Mouse (Mus musculus): ENCODE data around the gene Etfb. TPM values are rescaled to one million over a fixed set of nuclear protein-coding genes. Genes with fewer than 3 reads are reported as not detected.

Etfb gene
- total and polyA plus RNA-seq, 3 experiments = 147 to 201 (median 201) TPM

DNA sequence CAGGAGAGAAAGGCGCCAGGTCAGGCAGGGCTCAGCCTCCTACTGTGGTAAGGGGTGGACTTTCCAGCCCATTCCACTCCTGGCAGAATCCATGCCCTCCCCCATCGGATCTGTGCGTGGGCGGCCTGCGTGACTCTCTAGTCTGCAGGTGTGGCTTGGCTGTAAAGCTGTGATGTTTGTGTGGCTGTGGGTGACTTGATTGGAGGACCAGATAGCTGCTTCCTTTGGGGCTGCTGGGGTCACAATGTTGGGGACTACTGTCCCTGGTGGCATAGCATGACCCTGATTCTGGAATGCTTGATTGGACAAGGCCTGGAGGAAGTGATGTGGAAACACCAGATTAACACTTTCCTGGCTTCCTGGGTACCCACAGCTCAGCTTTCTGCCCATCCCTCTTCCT lies 44.8 kb downstream of the Etfb start:
- H3K9me3 ChIP-seq (replicated peaks; ENCODE audit: low read length) = peaks cover 2% of the 10 kb centered on the region
- no peak for DNase-seq (ENCODE audit: extremely low read depth)
- no peaks in the 10 kb centered on the region for H3K36me3 ChIP-seq (replicated peaks in 1 of 2; ENCODE audit: control insufficient read depth in 1 of 2, insufficient read depth in 1 of 2, low read length in 1 of 2)
- H3K4me1 ChIP-seq (ENCODE audit: control insufficient read depth in 1 of 2, insufficient read depth in 2 of 2) = peaks cover 0 to 9% of the 10 kb centered on the region in 2 experiments; a peak in 1 of 4 replicates
- dilution Hi-C loops (cut with MboI; ENCODE audit: extremely low pct_ligation_motif_present, extremely low pct_unique_long_range_greater_than_20kb, low sequenced_read_pairs) (no loop called here), in situ Hi-C loops (cut with MboI; ENCODE audit: low pct_ligation_motif_present, low pct_unique_long_range_greater_than_20kb, low sequenced_read_pairs) (loop anchor here (25.0 kb wide), 1 partner anchor 299 kb away; the partner anchor contains the start of genes Klk10, Klk8 and Klk9)
- no peaks in the 10 kb centered on the region for H3K79me2 ChIP-seq (replicated peaks; ENCODE audit: control insufficient read depth, extremely low read depth, insufficient read depth, poor library complexity, severe bottlenecking)
- H3K4me3 ChIP-seq (replicated peaks in 1 of 3; ENCODE audit: low read depth in 2 of 3, low read length in 2 of 3, poor library complexity in 1 of 3) = no peak overlapping the region
- H3K27ac ChIP-seq (ENCODE audit: insufficient read depth, low read depth) = no peak overlapping the region
- no peak overlapping the region for H3K9ac ChIP-seq (ENCODE audit: insufficient read depth, low read depth)
- no peak for TF ChIP-seq USF1 (IDR thresholded peaks at IDR 0.05; ENCODE audit: low read depth, low read length)
- TF ChIP-seq IRF4 (IDR thresholded peaks at IDR 0.05; ENCODE audit: low read depth, low read length) = no peak
- no peak for TF ChIP-seq CHD1 (IDR thresholded peaks at IDR 0.05; ENCODE audit: low read depth, low read length)
- no peak for TF ChIP-seq NELFE (IDR thresholded peaks at IDR 0.05; ENCODE audit: low read depth, low read length)
- TF ChIP-seq SMC3 (IDR thresholded peaks at IDR 0.05; ENCODE audit: low read depth, low read length) = no peak
- no peak for TF ChIP-seq TCF12 (IDR thresholded peaks at IDR 0.05; ENCODE audit: low read depth, low read length)
- no peak for TF ChIP-seq SIN3A (IDR thresholded peaks at IDR 0.05; ENCODE audit: low read length)
- no peak for TF ChIP-seq RCOR1 (conservative IDR thresholded peaks at IDR 0.05; ENCODE audit: low read depth, low read length)
- TF ChIP-seq HCFC1 (IDR thresholded peaks at IDR 0.05; ENCODE audit: low read depth, low read length) = no peak
- no peak for TF ChIP-seq POLR2AphosphoS2 (IDR thresholded peaks at IDR 0.05; ENCODE audit: low read depth, low read length)
- TF ChIP-seq MEF2A (IDR thresholded peaks at IDR 0.05; ENCODE audit: borderline replicate concordance, low read depth, low read length) = no peak
- no peak for TF ChIP-seq PAX5 (IDR thresholded peaks at IDR 0.05; ENCODE audit: low read length)
- TF ChIP-seq CTCF (conservative IDR thresholded peaks at IDR 0.05 in 1 of 2, IDR thresholded peaks at IDR 0.05 in 1 of 2; ENCODE audit: low read depth in 2 of 2, low read length in 2 of 2) = no peak
- TF ChIP-seq MAZ (IDR thresholded peaks at IDR 0.05; ENCODE audit: low read depth, low read length) = no peak
- no peak for TF ChIP-seq GABPA (IDR thresholded peaks at IDR 0.05; ENCODE audit: insufficient replicate concordance, low read depth, low read length)
- TF ChIP-seq KAT2A (IDR thresholded peaks at IDR 0.05; ENCODE audit: insufficient replicate concordance, low read length) = no peak
- TF ChIP-seq BHLHE40 (IDR thresholded peaks at IDR 0.05; ENCODE audit: low read depth, low read length) = no peak
- no peak for TF ChIP-seq EP300 (IDR thresholded peaks at IDR 0.05; ENCODE audit: low read length)
- no peak for TF ChIP-seq E2F4 (IDR thresholded peaks at IDR 0.05; ENCODE audit: insufficient replicate concordance, low read depth, low read length)
- no peak for TF ChIP-seq POLR2A (IDR thresholded peaks at IDR 0.05; ENCODE audit: low read depth, low read length)
- no peak overlapping the region for H3K4me2 ChIP-seq (ENCODE audit: insufficient read depth, low read depth, poor library complexity, severe bottlenecking)
- H3K27me3 ChIP-seq (replicated peaks) = peaks cover 74% of the 10 kb centered on the region

DNA sequence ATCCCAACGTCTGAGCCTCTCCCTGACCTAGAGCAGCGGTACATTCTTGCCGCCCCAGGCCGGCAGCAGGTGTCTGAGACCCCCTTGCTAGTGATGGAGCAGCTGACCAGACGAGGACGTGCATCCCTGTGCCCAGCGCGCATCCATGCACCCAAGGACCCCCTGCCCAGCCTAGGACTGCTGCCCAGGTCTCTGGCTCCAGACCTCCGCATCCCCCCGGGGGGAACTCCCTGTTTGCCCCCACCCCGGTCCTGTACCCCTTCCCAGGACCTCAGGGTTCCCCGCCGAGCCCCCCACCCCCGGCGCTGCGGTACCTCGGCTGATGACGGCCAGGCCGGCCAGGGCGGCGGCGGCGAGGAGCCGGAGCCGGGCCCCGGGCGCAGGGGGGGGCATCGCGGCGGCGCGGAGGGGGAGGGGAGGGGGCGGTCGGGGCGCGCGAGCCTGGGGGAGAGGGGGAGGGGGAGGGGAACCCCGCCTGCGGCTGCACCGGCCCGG lies 45.8 kb downstream of the Etfb start, which contains the start of gene Iglon5:
TSS of gene Iglon5 (minus strand) at position 445 of the 495 bp plus-strand sequence.
- Histone ChIP-seq H3K4me2 (ENCODE audit: insufficient read depth, low read depth, poor library complexity, severe bottlenecking) (peak within 1 kb of the TSS; percentile 51), H3K27ac (ENCODE audit: insufficient read depth, low read depth) (no peak within 1 kb of the TSS), H3K27me3 (replicated peaks) (peaks cover 78% of the 10 kb centered on the region), H3K4me1 (ENCODE audit: control insufficient read depth in 1 of 2, insufficient read depth in 2 of 2) (peaks cover 0 to 9% of the 10 kb centered on the region in 2 experiments; a peak in 1 of 4 replicates), H3K9me3 (replicated peaks; ENCODE audit: low read length) (peaks cover 2% of the 10 kb centered on the region), H3K36me3 (replicated peaks in 1 of 2; ENCODE audit: control insufficient read depth in 1 of 2, insufficient read depth in 1 of 2, low read length in 1 of 2) (no peaks in the 10 kb centered on the region), H3K79me2 (replicated peaks; ENCODE audit: control insufficient read depth, extremely low read depth, insufficient read depth, poor library complexity, severe bottlenecking) (no peaks in the 10 kb centered on the region), H3K4me3 (replicated peaks in 1 of 3; ENCODE audit: low read depth in 2 of 3, low read length in 2 of 3, poor library complexity in 1 of 3) (no peak within 1 kb of the TSS), H3K9ac (ENCODE audit: insufficient read depth, low read depth) (no peak within 1 kb of the TSS)
- dilution Hi-C loops (cut with MboI; ENCODE audit: extremely low pct_ligation_motif_present, extremely low pct_unique_long_range_greater_than_20kb, low sequenced_read_pairs) = no loop called here
- DNase-seq (ENCODE audit: extremely low read depth) = no peak
- no peak for TF ChIP-seq E2F4 (IDR thresholded peaks at IDR 0.05; ENCODE audit: insufficient replicate concordance, low read depth, low read length)
- no peak for TF ChIP-seq POLR2AphosphoS2 (IDR thresholded peaks at IDR 0.05; ENCODE audit: low read depth, low read length)
- no peak for TF ChIP-seq ZMIZ1 (IDR thresholded peaks at IDR 0.05; ENCODE audit: low read depth, low read length)
- no peak for TF ChIP-seq PAX5 (IDR thresholded peaks at IDR 0.05; ENCODE audit: low read length)
- TF ChIP-seq CHD1 (IDR thresholded peaks at IDR 0.05; ENCODE audit: low read depth, low read length) = no peak
- no peak for TF ChIP-seq CTCF (conservative IDR thresholded peaks at IDR 0.05 in 1 of 2, IDR thresholded peaks at IDR 0.05 in 1 of 2; ENCODE audit: low read depth in 2 of 2, low read length in 2 of 2)
- in situ Hi-C loops (cut with MboI; ENCODE audit: low pct_ligation_motif_present, low pct_unique_long_range_greater_than_20kb, low sequenced_read_pairs) = loop anchor here (25.0 kb wide), 1 partner anchor 298 kb away; the partner anchor contains the start of genes Klk10, Klk8 and Klk9

Data from CH12.LX (cell line).